Mouse (Mus musculus) bone marrow, adult 2 months (tissue): ENCODE data around the gene Il1r2.

ENCODE experiments used
- CTCF ChIP-seq: fragments of 200-500 bp; IDR thresholded peaks from 2 replicates; pipeline ENCODE4 v1.5.1; 2011; ENCODE audit warnings: low read length, control low read depth; ENCODE audit not compliant: control insufficient read depth, insufficient read depth
- POLR2A ChIP-seq: fragments of 200-500 bp; IDR thresholded peaks from 2 replicates; pipeline ENCODE4 v1.6.1; 2011; ENCODE audit warnings: low read depth, mild to moderate bottlenecking, control low read depth, low read length, borderline replicate concordance; ENCODE audit not compliant: control insufficient read depth

DNA sequence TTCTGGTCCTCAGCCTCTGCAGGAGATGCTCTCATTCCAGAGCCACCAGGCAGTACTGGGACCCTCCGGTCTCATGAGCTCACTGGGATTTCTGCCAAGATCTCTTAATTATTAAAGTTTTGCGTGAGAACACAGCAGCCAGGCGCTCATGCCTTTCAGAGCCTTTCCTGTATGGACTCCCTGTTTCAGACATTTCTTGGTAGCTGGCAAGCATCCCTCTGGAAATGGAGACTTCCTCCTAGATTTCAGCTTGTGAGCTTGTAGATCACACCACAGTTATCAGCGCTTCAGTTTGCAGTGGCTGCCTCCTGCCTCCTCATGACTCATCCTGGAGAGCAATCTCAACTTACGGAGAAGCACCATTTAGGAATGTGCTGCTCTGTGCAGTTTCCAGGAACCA lies 98.0 kb downstream of the Il1r2 start:
- TF ChIP-seq POLR2A (no peak), CTCF (no peak)
